Mouse (Mus musculus): ENCODE measurements around the gene E2f3.

- TF ChIP-seq CTCF (IDR thresholded peaks at IDR 0.05; ENCODE audit: low read depth, low read length): no peak
- no peak for TF ChIP-seq POLR2A (IDR thresholded peaks at IDR 0.05; ENCODE audit: borderline replicate concordance, low read depth, low read length)
These were observed 31.7 kb upstream of the E2f3 start for GRCm38 (mm10) chr13:30017611-30018010.

All from bone marrow macrophage, adult 2 months (primary cell).